In the genomic region with DNA sequence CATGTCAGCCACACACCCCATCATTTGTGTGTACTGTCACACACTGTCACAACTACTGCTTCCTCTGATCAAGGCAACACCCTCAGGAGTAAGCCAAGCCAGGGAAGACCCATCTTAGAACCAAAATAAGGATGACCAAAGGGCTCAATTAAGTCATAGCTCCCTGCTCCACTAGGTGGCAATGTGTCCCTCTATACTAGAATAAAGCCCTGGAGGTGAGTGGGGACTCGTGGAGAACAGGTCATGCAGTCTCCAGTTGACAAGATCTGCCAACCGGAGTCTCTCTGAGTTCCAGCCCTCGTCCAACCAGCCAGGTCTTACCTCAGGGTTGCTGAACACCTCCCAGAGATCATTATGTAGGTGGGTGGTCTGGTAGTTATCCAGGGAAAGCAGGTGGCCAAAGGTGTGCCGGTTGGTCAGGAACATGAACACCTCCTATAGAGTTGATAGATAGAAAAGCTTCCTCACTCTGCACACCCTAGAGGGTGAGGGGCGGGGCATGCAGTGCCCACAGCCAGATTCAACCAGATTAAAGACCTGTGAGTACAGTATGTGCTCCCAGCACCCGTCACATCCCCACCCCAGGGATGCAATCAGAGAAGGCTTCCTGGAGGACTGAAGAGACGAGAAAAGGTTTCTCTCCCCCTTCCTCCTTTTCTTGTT, we compare ENCODE assay signal across 1 mouse cellular context.
A peak's percentile ranks its signal among the peaks of the same experiment; 100 is the strongest.
TF ChIP-seq lines count a peak whose summit lies in the region.

No protein-coding gene starts in this region.

TF ChIP-seq in CH12.LX, 34 proteins besides CTCF, POLR2A, EP300 and RAD21:
- TF ChIP-seq ZKSCAN1 (IDR thresholded peaks at IDR 0.05; ENCODE audit: borderline replicate concordance, low read depth, low read length), result no peak
- peak; percentile 66 for TF ChIP-seq SMC3 (IDR thresholded peaks at IDR 0.05; ENCODE audit: low read depth, low read length)
